Mouse (Mus musculus): ENCODE data around the gene Krt83. TPM values are rescaled to one million over a fixed set of nuclear protein-coding genes. Genes with fewer than 3 reads are reported as not detected.

Gene Krt83
- polyA plus RNA-seq, 1 experiment from 2014 or later, result not detected

DNA sequence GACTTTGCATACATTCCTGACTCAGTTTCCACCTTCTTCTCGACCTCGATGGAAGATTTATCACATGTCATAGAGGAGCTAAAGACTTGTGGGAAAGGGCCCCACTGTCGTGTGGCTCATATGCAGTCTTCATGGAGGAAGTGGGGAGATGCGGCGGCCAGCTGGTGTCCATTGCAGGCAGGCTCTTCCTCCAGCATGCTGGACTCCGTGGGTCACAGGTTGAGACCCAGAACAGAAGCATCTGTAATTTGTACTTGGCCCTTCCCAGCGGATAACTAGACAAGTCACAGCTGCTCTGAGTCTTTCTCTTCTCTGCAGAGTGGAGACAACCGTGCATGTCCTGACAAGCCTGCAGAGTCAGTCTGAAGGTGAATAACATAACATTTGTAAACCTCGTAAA lies 16.9 kb upstream of the Krt83 start:
- Histone ChIP-seq H3K27ac (ENCODE audit: low read depth, low read length) (no peak overlapping the region), H3K27me3 (replicated peaks; ENCODE audit: control insufficient read depth, insufficient read depth, low read length) (no peaks in the 10 kb centered on the region), H3K9ac (ENCODE audit: low read length) (no peak overlapping the region), H3K4me1 (ENCODE audit: control insufficient read depth, insufficient read depth, low read length) (no peaks in the 10 kb centered on the region), H3K4me3 (ENCODE audit: low read depth, low read length) (no peak overlapping the region), H3K4me2 (ENCODE audit: low read length) (no peak overlapping the region), H3K9me3 (replicated peaks; ENCODE audit: control insufficient read depth, low read length) (no peaks in the 10 kb centered on the region), H3K36me3 (ENCODE audit: control insufficient read depth, insufficient read depth, low read length) (no peaks in the 10 kb centered on the region)
- DNase-seq (ENCODE audit: low spot score), result no peak
- WGBS, result 86% methylated on average over 9 of the region's 9 CpGs
- ATAC-seq, result no peak

DNA sequence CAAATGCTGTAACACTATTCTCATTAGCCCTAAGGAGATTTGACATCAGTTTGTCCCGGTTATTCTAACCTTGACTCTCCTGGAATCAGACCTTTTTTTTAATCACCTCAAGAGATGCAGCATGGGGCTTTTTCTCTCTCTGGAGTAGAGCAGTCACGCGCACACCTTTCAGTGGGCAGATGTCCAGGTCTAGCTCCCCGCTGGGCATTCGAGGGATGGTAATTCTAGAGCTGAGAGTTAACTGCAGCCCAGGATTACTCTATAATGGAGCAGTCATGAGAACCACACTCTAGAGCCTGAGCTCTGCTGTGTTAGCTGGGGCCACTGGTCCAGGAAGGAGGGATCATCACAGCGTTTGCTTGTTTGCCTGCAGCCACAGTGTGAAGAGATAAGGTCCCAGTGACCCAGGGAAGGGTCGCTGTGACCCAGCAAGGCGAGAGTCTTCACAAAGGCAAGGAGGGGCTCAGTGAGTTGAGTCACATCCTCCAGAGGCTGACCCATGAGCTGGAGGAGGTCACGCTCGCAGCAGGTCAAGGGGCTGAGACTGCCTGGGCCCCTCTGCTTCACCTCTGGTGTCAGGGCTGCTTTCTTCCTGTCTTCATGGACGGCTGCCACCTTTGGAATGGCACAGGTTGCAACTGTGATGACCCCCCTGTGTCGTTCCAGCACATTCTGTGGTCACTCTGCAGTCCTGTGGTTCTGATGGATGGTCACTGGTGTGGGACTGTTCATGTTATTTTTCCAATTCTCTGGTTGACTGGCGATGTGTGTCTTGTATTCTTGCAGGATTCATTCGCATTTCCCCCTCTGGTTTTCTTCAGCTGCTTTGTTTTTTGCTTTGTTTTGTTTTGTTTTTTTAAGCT lies 15.8 kb upstream of the Krt83 start:
- no peak overlapping the region for H3K4me3 ChIP-seq (ENCODE audit: low read depth, low read length)
- no peaks in the 10 kb centered on the region for H3K27me3 ChIP-seq (replicated peaks; ENCODE audit: control insufficient read depth, insufficient read depth, low read length)
- whole genome bisulfite sequencing, result 79% methylated on average over 14 of the region's 14 CpGs
- H3K9ac ChIP-seq (ENCODE audit: low read length), result no peak overlapping the region
- DNase-seq (ENCODE audit: low spot score) (no peak), ATAC-seq (no peak)
- H3K36me3 ChIP-seq (ENCODE audit: control insufficient read depth, insufficient read depth, low read length), result no peaks in the 10 kb centered on the region
- no peaks in the 10 kb centered on the region for H3K9me3 ChIP-seq (replicated peaks; ENCODE audit: control insufficient read depth, low read length)
- no peaks in the 10 kb centered on the region for H3K4me1 ChIP-seq (ENCODE audit: control insufficient read depth, insufficient read depth, low read length)
- no peak overlapping the region for H3K4me2 ChIP-seq (ENCODE audit: low read length)
- no peak overlapping the region for H3K27ac ChIP-seq (ENCODE audit: low read depth, low read length)

DNA sequence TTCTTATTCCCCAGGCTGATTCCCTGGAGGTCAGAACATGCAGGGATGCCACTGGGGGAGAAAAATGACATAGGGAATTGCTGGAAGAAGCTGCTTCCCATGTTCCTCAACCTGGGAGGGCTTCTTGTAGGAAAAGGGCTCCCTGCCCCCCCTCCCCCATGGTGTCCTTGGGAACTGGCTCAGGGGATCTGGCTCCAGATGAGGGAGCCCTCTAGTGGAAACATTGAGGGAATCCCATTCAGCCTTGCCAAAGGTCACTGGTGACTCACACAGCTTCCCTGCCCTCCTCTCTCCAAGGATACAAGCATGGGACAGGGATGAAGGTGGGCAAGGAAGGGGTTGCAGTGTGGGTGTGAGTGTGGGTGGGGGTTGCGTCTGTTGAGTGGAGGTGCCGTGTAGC lies 5.9 kb upstream of the Krt83 start:
- Histone ChIP-seq H3K4me2 (ENCODE audit: low read length) (no peak overlapping the region), H3K4me3 (ENCODE audit: low read depth, low read length) (no peak overlapping the region), H3K9me3 (replicated peaks; ENCODE audit: control insufficient read depth, low read length) (no peaks in the 10 kb centered on the region), H3K9ac (ENCODE audit: low read length) (no peak overlapping the region), H3K27ac (ENCODE audit: low read depth, low read length) (no peak overlapping the region), H3K36me3 (ENCODE audit: control insufficient read depth, insufficient read depth, low read length) (no peaks in the 10 kb centered on the region), H3K27me3 (replicated peaks; ENCODE audit: control insufficient read depth, insufficient read depth, low read length) (no peaks in the 10 kb centered on the region), H3K4me1 (ENCODE audit: control insufficient read depth, insufficient read depth, low read length) (no peaks in the 10 kb centered on the region)
- DNase-seq (ENCODE audit: low spot score) (peak; percentile 27), ATAC-seq (no peak)
- 60% methylated on average over 2 of the region's 2 CpGs for WGBS

DNA sequence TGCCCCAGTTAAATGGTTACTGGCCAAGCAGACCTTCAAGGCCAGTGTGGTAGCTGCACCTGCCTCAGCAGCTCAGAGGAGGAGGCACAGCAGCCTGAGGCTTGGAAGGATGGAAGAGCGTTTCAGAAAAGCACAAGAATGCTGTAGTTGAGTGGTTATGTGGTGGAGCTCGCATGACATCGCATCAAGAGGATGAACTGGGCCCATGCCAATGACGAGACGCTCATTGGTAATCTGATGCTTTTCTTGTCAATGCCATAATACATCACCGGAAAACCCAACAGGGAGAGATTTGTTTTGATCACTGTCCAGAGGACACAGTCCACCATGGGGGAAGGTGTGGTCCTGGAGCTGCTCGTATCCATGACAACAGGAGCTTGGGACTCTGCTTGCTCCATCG lies 4.0 kb upstream of the Krt83 start:
- Histone ChIP-seq H3K4me2 (ENCODE audit: low read length) (no peak overlapping the region), H3K4me3 (ENCODE audit: low read depth, low read length) (no peak overlapping the region), H3K9ac (ENCODE audit: low read length) (no peak overlapping the region), H3K27me3 (replicated peaks; ENCODE audit: control insufficient read depth, insufficient read depth, low read length) (no peaks in the 10 kb centered on the region), H3K9me3 (replicated peaks; ENCODE audit: control insufficient read depth, low read length) (no peaks in the 10 kb centered on the region), H3K27ac (ENCODE audit: low read depth, low read length) (no peak overlapping the region), H3K36me3 (ENCODE audit: control insufficient read depth, insufficient read depth, low read length) (no peaks in the 10 kb centered on the region), H3K4me1 (ENCODE audit: control insufficient read depth, insufficient read depth, low read length) (no peaks in the 10 kb centered on the region)
- no peak for DNase-seq (ENCODE audit: low spot score)
- 86% methylated on average over 8 of the region's 8 CpGs for WGBS
- ATAC-seq, result no peak

DNA sequence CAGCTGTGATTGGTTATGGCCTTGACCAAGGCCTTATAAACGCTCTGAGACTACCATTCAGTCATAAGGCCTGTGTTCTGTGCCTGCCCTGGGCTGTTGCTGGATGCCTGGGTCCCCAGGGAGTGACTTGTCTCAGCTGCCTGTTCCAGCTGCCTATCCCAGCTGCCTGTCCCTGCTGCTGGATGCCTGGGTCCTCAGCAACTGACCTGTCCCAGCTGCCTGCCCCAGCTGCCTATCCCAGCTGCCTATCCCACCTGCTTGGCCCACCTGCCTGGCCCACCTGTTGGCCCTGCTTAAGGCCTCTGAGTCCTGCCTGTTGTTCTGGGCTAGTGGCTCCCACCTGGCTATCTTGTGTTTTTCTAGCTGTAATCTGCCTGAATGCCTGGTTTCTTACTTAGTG lies 2.9 kb upstream of the Krt83 start:
- ATAC-seq, result no peak
- Histone ChIP-seq H3K4me2 (ENCODE audit: low read length) (no peak overlapping the region), H3K9me3 (replicated peaks; ENCODE audit: control insufficient read depth, low read length) (no peaks in the 10 kb centered on the region), H3K9ac (ENCODE audit: low read length) (no peak overlapping the region), H3K4me1 (ENCODE audit: control insufficient read depth, insufficient read depth, low read length) (no peaks in the 10 kb centered on the region), H3K36me3 (ENCODE audit: control insufficient read depth, insufficient read depth, low read length) (no peaks in the 10 kb centered on the region), H3K4me3 (ENCODE audit: low read depth, low read length) (no peak overlapping the region), H3K27ac (ENCODE audit: low read depth, low read length) (no peak overlapping the region), H3K27me3 (replicated peaks; ENCODE audit: control insufficient read depth, insufficient read depth, low read length) (no peaks in the 10 kb centered on the region)
- WGBS, result 82% methylated on average over 1 of the region's 1 CpGs
- DNase-seq (ENCODE audit: low spot score), result no peak

DNA sequence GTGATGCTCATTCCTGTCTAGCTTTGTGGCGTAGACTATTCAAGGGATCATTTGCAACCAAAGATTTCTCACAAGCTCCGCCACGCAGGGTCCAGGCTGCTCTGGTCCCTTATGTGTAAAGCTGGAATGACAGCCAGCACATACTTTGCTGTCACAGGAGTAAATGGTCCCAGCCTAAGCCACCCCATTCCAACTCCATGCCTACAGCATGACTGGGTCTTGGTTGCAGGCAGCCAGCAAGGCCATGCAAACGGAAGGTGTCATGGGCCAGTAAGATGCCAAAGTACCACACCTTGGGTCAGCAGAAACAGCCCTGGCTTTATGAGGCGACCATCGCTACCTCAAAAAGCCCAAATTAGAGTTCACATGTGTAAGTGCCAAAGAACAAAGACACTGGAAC lies 2.4 kb upstream of the Krt83 start:
- Histone ChIP-seq H3K36me3 (ENCODE audit: control insufficient read depth, insufficient read depth, low read length) (no peaks in the 10 kb centered on the region), H3K27me3 (replicated peaks; ENCODE audit: control insufficient read depth, insufficient read depth, low read length) (no peaks in the 10 kb centered on the region), H3K4me1 (ENCODE audit: control insufficient read depth, insufficient read depth, low read length) (no peaks in the 10 kb centered on the region), H3K4me2 (ENCODE audit: low read length) (no peak overlapping the region), H3K4me3 (ENCODE audit: low read depth, low read length) (no peak overlapping the region), H3K27ac (ENCODE audit: low read depth, low read length) (no peak overlapping the region), H3K9ac (ENCODE audit: low read length) (no peak overlapping the region), H3K9me3 (replicated peaks; ENCODE audit: control insufficient read depth, low read length) (no peaks in the 10 kb centered on the region)
- 93% methylated on average over 6 of the region's 6 CpGs for WGBS
- DNase-seq (ENCODE audit: low spot score) (no peak), ATAC-seq (no peak)

DNA sequence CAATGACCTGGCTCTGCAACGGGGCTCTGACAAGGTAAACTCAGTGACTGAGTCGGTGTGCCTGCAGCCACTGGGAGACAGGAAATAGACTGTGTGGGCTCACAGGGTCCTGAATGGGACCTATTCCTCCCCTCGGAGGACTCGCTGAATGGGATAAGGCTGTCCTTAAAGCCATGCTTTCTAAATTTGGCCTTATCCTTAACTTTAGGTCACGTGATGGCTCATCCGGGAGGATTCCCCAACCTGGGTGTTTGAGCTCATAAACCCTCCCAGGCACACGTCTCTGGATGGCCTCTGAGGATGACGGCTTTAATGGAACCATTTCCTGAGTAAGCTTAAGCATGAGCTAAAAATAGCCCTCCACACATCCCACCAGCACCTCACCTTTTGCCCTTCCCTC lies 1.4 kb upstream of the Krt83 start:
- WGBS, result 81% methylated on average over 8 of the region's 8 CpGs
- Histone ChIP-seq H3K9ac (ENCODE audit: low read length) (no peak overlapping the region), H3K36me3 (ENCODE audit: control insufficient read depth, insufficient read depth, low read length) (no peaks in the 10 kb centered on the region), H3K4me2 (ENCODE audit: low read length) (no peak overlapping the region), H3K4me3 (ENCODE audit: low read depth, low read length) (no peak overlapping the region), H3K27ac (ENCODE audit: low read depth, low read length) (no peak overlapping the region), H3K9me3 (replicated peaks; ENCODE audit: control insufficient read depth, low read length) (no peaks in the 10 kb centered on the region), H3K27me3 (replicated peaks; ENCODE audit: control insufficient read depth, insufficient read depth, low read length) (no peaks in the 10 kb centered on the region), H3K4me1 (ENCODE audit: control insufficient read depth, insufficient read depth, low read length) (no peaks in the 10 kb centered on the region)
- no peak for ATAC-seq
- no peak for DNase-seq (ENCODE audit: low spot score)

DNA sequence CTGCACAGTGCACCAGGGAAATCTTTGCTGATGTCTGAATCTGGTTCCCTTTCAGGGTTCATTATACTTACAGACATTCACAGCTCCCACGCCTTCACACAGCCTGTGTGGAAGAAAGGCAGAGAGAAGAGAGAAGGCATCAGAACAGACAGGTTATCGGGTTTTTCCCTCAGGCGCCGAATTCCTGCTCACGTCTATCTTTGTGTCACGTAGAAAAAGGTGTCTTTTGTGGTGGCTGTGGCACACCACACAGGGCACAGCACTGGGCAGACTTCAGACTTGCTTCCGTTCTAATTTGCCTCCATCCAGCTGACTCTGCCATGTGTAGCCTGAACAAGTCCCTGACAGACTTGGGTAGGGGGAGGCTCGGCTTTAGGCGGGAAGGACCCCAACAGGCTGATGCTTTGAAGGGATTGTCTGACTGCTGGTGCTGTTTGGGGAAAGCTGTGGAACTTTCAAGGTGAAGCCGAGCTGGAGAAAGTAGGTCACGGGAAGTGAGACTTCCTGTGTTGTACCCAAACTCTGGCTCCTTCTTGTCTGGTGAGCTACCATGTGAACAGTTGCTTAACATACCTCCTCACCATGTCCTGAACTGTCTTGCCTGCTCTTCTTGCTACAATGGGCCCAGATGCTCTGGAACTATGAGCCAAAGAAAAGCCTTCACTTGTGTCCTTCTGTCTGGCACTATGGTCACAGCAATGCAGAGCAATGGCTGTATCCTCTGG lies 5.2 kb downstream of the Krt83 start:
- Histone ChIP-seq H3K4me1 (ENCODE audit: control insufficient read depth, insufficient read depth, low read length) (no peaks in the 10 kb centered on the region), H3K9ac (ENCODE audit: low read length) (no peak overlapping the region), H3K4me2 (ENCODE audit: low read length) (no peak overlapping the region), H3K36me3 (ENCODE audit: control insufficient read depth, insufficient read depth, low read length) (no peaks in the 10 kb centered on the region), H3K9me3 (replicated peaks; ENCODE audit: control insufficient read depth, low read length) (no peaks in the 10 kb centered on the region), H3K4me3 (ENCODE audit: low read depth, low read length) (no peak overlapping the region), H3K27me3 (replicated peaks; ENCODE audit: control insufficient read depth, insufficient read depth, low read length) (no peaks in the 10 kb centered on the region), H3K27ac (ENCODE audit: low read depth, low read length) (no peak overlapping the region)
- ATAC-seq (no peak), DNase-seq (ENCODE audit: low spot score) (no peak)
- WGBS, result 83% methylated on average over 11 of the region's 11 CpGs

DNA sequence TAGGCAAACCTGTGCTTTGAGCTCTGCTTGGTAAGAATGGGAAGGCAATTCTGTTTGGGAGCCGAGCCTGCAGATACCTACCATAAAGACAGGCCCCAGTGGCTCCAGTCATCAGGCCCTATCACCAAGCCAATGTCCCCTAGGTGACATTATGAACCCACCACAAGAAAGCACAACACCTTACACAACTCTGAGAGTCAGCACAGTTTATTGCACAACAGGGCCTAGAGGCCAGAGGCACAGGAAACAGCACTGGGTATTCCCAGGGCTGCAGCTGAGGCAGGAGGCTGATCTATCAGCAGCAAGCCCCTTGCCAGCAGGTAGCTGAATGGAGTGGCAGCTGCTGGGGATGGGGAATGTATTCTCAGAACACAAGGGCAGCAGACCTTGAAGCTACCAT lies 6.4 kb downstream of the Krt83 start:
- Histone ChIP-seq H3K27me3 (replicated peaks; ENCODE audit: control insufficient read depth, insufficient read depth, low read length) (0 out of 2 replicates have a peak, but pooled peaks cover under 1% of the 10 kb centered on the region), H3K4me1 (ENCODE audit: control insufficient read depth, insufficient read depth, low read length) (no peaks in the 10 kb centered on the region), H3K27ac (ENCODE audit: low read depth, low read length) (no peak overlapping the region), H3K36me3 (ENCODE audit: control insufficient read depth, insufficient read depth, low read length) (no peaks in the 10 kb centered on the region), H3K4me3 (ENCODE audit: low read depth, low read length) (no peak overlapping the region), H3K9me3 (replicated peaks; ENCODE audit: control insufficient read depth, low read length) (no peaks in the 10 kb centered on the region), H3K4me2 (ENCODE audit: low read length) (no peak overlapping the region), H3K9ac (ENCODE audit: low read length) (no peak overlapping the region)
- ATAC-seq (no peak), DNase-seq (ENCODE audit: low spot score) (no peak)
- WGBS, result 94% methylated on average over 1 of the region's 1 CpGs

Measured in forebrain, embryonic 14.5 days (tissue).